Mouse (Mus musculus) spleen, postnatal 36 days (tissue): ENCODE measurements at regions not wholly inside any gene's neighbourhood (a gene's known extent, or its start where the extent isn't known, plus 50 kb on each side); places are given as distances from the start of the nearest gene placed in this dataset.

ENCODE experiments used
- DNase-seq, 2 experiments: peaks; one replicate each; pipeline ENCODE4 v3.0.0; 2022; ENCODE audit warnings: low spot score in 2 of 2, mixed read lengths in 1 of 2

DNA sequence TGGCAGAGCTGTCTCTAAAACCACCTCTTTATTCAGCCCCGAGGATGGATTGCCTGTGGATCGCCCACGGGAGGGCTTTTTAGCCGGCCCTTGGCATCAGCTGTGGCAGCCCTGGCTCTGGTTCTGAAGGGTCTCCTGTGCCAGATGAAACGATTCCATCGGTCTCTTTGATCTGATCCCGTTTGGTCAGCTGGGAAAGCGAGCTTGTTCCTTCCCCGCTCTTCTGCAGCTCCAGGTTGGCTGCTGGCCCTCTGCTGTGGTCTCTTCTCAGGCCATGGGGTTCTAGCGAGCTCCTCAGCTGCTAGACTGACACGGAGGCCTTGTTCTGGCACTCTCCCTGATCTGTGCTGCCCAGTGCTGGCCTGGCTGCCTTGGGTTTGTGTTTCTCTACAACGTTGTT is 165.6 kb upstream of the Dkk2 start:
- DNase-seq = no peak

DNA sequence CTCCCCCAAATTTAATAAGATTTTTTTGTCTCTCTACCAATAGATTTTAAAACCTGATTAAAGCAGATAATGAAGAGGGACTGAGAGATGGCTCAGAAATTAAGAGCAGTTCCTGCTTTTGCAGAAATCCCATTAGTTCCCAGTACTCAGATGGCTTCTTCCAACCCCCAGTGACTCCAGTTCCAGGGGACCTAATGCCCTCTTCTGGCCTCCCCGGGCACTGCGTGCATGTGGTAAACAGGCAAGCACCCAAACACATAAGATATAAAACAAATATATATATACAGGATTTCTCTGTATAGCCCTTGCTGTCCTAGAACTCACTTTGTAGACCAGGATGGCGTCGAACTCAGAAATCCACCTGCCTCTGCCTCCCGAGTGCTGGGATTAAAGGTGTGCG is 163.9 kb upstream of the Dkk2 start:
- DNase-seq = no peak

DNA sequence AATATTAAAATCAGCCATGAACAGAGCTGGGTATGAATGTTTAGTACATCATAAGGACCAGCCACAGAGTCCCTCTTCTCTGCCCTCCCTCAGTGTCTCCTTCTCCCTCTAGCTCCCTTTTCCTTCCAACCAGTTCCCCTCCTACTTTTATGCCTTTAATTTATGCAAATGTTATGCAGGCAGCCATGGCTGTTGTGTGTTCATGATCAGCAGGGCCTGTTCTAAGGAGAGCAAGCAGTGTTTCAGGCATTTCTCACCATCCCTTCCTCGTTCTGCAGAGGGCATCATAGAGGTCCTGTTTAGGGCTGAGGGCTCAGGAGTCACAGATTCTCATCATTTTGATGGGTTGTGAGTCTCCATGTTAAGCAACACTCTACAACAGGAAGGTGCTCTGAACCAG is 162.4 kb upstream of the Dkk2 start:
- no peak for DNase-seq

DNA sequence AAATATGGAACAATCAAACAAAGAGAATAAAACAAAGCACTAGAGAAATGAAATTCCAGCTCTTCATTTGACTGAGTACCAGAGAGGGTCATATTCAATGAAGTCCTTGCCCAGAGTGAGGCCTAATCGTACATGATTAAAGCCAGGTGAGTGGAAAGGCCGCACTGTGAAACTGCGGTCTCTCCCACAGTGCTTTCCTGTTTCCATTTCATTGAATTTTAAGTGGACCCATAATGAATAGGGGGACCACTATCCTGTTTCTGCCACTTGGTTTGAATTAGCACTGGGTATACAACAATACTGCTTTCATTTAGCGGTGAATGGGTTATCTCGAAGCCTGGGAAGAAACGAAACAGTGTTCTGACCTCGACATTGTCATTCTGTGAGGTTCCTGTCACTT is 144.2 kb upstream of the Dkk2 start:
- no peak for DNase-seq

DNA sequence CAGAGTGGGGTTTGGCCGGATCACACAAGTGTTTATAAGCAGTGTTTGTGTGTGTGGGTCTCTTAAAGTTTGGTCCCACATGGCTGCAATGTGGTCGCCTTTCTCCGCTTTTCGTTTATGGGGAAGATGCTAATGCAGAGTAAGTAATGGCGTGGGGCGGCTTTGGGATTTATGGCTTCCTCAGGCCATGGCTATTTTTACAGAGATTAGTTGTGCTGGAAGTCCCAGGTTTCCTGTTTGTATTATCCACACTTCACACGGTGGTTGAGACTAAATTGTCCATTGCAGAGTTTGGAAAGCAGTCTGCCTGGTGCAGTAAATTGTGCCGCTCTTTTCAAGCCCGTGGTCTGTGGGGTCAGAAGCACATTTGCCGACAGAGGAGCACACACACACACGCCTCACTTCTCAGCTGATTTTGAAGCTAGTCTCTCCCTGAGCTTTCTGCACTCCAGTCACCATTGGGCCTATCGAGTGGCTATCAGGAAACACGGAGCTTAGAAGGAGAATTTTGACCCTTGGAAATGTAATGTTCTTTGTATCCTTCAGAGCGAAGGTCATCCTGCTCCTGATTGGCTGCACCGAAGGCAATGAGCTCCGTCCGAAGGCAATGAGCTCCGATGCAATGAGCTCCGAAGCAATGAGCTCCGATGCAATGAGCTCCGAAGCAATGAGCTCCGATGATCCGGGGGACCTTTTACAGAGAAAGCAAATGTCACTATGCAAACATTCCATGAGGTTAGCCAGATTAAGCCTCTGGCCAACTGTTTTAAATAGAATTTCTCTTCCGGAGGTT is 142.9 kb upstream of the Dkk2 start:
- DNase-seq = no peak

DNA sequence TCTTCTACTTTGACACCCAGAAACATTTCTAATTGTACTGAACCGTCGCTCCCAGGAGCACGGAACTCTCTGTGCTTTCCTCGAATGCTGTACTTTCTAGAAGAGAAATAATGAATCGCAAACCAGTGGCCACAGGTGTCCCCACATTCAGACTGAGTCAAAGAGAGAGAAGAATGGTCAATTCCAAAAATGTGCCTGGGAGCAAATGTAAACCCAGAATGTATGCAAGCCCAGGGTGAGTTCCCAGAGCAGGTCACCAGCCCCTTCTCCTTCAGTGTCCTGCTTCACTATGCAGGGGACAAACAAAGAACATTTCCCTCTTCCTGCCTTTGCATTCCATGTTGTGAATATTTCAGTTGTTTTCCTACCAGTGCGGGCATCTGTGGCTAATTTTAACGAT is 141.7 kb upstream of the Dkk2 start:
- DNase-seq = no peak

DNA sequence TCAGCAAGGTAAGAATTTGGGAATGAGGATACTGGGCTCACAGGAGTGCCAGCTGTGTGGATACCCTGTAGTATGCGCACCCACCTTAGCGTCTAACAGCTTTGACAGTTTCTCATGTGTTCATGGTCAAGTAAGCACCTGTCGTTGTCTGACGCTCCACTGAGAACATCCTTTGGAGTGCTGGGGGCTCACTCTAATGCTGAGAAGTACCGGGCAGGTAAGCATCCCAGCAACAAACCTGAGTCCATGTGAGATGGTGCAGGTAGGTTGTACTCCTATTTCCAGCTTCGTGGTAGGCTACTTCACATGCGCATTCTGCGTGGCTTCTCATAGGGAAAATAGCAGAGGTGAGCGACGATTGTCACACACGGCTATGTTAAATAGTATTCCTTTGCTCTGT is 129.3 kb upstream of the Dkk2 start:
- no peak for DNase-seq

DNA sequence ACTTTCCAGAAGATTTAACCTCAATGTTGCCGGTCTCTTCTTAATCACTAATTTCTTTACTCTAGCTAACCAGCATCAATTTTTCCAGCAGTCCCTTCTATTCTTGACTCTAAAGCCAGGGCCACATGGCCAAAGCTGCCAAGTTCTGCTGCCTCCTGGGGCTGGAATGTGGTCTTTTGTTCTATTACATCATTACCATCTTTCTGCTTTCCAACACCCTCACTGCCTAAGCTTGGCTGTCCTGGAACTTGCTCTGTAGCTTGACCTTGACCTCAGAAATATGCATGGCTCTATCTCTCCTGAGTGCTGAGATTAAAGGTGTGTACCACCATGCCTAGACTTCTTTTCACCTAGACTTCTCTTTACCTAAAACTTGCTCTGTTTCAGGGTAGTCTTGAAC is 124.5 kb upstream of the Dkk2 start:
- no peak for DNase-seq

DNA sequence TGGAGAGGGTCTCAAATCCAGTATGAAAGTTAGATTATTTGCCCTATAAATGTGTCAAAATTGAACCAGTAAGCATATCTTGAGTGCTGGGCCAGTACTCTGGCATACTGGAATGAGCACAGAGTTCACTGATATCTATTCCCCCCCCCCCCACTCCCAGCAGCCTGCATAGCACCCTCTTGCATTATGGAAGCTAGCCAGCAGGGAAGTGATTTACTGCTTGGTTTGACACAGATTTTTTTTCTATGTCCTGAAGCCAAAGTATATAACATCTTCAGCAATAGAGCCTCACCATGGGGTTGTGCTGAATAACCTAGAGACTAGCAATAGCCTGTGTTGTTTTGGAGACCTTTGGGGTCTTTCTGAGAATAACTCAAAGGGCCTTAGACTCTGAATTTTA is 123.5 kb upstream of the Dkk2 start:
- no peak for DNase-seq

DNA sequence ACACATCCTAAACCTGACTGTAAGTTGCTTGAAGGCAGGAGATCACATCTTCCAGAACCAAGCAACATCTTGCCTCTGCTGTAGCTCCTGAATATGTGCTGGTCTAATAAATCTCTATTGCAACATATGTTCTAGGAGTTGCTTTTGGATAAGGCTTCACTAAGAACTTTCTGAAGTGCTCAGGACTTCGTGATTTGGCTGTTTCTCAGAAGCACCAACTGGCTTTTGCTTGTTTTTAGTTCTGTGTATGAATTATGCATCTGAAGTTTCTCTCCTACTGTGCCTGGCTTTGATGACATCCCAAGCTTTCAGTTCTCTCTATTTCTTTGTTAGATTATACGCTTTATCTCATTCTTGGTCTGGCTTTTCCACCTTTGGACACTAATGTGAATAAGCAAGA is 122.2 kb upstream of the Dkk2 start:
- no peak for DNase-seq

DNA sequence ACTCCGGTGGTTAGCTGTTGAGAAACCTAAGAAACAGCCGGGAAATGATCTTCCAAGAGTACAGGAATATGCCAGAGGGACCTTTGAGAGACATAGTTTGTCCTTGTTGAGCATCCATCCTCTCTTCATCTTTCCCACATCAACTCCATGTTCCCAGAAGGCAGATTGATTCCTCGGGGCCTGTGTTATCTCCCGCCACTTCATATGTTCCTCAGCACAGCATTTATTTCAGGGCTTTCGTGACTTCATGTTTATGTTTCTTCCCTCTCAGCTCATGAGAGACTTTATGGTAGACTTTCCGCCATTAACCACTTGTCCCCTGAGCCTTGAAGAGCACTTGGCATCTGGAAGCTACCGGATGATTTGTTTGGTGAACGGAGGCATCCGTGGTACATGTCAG is 120.1 kb upstream of the Dkk2 start:
- DNase-seq = no peak

DNA sequence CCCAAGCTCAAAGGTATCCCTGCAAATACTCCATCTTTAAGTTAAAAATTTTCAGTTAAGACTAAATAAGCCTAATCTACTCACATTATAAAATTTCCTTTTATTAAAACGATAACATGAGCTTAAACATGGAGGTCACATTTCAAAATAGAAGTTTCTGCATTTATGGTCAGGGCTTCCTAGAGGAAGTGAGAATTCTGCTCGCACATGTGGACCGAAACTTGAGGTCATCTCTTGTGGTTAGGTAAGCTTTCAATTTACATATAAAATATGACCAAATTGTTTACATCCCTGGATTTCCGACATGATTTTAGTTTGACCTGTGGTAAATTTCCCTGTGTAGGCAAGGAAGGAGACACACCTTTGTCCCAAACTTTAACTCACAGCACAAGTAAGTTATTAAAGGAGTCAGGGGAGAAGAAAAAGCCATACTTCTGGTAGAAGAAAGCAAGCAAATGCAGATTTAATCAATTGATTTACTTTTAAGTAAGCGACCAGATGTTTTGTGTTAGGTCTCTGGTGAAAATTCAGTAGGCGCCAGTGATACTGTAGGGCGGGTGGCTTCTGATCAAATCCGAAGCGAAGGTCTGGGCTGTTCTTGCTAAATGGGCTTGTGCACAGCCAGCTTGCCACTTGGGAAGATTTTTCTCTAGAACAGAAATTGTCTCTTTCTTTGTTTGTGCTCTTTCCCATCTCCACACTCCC is 119.5 kb upstream of the Dkk2 start:
- no peak for DNase-seq

DNA sequence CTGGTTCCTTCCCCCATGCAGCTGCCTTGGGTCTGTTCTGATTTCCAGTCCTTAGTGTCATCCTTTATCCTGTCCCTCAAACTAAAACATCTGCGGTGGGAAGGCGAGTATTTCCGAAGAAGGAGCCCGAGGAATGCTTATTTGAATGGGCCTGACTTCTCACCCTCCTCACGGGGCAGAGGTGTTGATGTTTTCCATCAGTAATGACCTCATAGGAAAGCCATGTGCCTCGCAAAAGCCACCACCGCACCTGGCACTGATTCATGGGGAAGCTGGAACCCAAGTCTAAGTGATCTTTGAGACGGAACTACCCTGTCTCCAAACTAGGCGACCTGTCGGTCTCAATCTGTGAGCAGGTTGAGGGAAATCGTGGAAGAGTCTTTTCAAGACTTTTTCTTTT is 117.8 kb upstream of the Dkk2 start:
- DNase-seq = no peak

DNA sequence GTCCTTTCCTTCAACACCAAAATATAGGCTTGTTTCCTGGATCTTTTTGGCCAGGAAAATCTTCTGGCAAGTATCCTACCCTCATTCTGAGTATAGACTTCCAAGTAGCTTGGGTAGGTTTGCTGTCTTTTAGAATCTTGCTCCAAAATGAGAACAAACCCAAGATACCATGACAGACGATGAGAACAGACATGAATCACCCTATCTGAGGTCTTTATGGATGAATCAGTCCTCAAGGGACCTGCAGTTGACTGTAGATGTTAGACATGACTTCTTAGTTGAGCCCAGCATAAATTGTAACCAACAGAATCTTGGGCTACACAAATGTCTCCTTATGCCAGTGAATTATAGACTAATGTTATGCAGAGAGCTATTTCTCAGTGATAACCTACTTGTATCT is 114.3 kb upstream of the Dkk2 start:
- no peak for DNase-seq

DNA sequence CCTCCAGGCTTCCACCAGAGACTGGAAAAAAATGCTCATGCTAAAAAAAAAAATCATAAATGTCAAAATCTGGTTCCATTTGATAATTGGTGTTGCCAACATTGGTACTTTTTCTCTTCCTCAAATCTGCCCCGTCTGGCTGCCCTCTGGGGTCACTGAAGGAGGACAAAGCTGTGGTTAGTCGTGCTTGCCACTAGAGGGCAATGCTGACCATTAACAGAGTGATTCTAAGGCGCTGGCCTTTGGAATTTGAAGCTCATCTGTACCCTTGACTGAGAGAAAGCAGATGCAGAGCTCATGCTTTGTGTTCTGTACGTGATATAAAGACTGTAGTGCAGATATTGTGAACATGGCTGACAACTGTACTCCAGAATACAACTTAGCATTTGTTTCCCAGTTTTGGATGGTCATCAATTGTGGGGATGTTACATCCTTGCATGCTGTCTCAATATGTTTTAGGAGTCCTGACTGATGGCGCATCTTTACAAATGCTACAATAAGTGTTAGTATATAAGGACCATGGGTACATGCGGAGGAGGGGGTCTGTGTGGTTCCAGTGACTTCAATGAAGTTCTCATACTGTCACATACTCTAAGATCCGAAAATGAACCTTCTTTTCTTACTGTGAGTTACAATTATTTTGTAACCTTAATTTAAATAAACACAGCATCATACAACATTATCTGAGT is 109.0 kb upstream of the Dkk2 start:
- DNase-seq = peak in 1 of 2 experiments; percentile 10

DNA sequence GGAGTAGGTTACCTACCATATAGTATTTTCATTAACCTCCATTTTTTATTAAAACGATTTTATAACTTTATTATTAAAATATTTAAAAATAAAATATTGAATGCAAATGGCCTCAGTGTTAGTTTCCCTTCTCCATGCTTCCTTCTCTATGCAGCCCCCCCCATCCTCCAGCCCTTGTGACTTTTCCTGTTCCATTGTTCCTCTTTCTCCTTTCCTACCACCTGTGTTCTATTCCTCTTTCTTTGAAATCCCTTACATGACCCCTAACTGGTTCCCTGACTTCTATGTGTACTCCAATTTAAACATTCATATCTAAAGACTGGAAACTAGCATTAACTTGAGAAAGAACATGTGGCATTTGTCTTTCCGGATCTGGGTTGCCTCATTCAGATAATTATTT is 101.8 kb upstream of the Dkk2 start:
- no peak for DNase-seq

DNA sequence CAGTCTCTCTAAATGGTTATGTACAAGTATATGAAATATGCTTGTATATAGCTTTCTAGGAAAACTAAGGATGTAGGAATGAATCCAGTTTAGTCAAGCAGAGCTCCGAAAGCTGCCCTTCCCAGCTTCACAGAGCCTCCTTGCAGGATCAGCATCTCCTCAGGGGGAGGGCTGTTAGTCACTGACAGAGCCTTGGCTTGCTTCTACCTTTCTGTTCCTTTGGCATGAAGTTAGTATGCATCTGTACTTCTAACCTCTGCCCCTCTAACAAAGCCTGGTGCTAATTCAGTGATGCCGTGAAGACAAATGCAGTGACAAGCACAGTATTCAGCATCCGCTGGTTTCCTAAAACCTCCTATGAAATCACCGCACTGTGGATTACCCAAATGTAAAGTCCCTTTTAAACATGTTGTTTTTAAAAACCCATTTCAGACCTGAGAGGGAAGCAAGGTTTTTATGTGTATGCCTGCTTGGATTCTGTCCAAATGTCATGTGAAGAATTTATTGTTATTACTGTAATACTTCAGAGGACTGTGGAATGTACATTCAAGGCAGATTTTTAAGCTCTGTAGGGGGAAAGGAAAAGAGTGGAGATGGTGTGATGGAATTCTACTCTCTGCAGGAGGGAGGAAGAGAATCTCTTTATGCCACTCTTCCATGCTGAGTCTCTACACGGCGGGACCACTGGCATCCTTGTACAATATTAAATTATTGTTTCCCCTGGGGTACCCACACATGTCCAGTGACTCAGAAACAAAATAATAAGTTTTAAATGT is 86.1 kb upstream of the Dkk2 start:
- DNase-seq = no peak

DNA sequence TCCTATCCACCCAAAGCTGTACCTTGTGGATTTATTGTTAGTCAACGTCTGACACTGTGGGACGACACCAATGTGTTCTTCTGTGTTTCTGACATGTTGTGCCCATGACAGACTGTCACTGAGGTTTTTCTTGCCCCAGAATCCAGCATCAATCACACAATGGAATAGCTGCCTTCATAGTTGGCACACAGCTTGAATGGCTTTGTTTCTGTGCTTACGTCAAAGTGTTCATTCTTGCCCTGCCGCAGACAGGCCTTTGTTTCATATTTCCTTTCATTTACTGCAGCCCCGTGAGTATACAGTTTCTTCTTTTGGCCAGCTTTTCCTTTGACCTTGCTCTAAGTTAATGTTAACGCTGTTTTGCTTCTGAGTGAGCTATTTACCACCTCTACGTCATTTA is 78.9 kb upstream of the Dkk2 start:
- DNase-seq = no peak

DNA sequence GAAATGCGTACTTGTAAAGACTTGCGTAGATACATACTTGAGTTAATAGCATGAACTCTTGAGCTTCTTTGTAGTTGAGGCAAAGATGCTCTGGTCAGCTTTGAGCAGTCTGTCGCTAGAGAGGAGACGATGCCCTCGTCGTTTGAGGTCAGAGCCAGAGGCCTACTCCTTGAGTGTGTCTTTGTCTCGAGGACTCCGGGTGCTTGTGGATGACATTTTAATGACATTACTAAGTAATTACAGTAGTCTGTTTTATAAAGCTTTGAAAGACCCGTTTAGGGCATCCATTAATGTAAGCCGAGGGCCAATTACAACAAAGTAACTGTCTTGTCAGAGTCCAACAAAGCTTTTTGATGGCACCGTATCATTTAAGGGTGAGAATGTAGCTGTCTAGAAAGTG is 78.2 kb upstream of the Dkk2 start:
- DNase-seq = no peak

DNA sequence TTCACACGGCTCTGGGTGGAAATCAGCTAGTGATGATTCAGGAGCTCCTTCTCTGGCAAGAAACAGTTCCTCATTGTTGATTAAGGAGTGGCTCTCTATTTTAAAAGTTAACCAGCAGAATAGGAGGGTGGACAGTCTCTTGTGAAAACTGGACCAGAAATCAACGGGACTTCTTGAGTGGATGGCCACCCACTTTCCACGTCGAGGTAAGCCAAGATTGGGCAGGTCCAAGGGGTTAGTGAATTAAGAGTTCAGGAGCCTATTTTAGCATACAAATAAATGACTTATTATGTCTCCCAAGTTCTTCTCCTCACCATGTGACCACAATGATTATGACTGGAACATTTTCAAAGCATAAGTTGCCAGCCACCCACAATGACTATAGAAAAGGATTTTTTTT is 77.7 kb upstream of the Dkk2 start:
- DNase-seq = no peak

DNA sequence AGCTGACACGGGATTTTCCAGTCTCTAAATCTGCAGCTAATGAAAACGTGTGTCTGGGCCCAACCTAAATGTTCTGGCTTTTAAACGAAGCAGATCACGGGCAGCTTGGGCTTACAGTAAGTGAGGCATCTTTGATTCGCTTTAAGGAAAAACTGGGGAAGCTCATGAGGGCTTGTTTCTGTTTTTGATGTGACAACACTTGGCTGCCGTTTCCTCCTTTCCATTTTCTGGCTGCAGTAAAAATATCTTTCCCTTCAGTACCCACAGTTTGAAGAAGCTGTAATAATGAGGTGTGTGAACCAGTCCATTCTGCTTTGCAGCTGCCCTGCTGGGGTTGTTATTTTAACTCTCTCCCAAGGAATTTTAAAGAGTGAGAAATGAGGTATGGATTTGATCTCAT is 69.9 kb upstream of the Dkk2 start:
- DNase-seq = no peak
